Mouse (Mus musculus) testis, adult 2 months (tissue): ENCODE data around the gene Ccm2l.

Experiments used
- CTCF ChIP-seq: fragments of 200-500 bp; IDR thresholded peaks from 2 replicates; pipeline ENCODE4 v1.5.1; 2012; ENCODE audit warnings: low read depth, mild to moderate bottlenecking, inconsistent platforms, low read length, moderate library complexity; ENCODE audit not compliant: control insufficient read depth, insufficient read depth, insufficient replicate concordance
- POLR2A ChIP-seq: fragments of 200-500 bp; IDR thresholded peaks from 2 replicates; pipeline ENCODE4 v1.6.1; 2012; ENCODE audit warnings: low read depth, mild to moderate bottlenecking, inconsistent platforms, low read length, moderate library complexity; ENCODE audit not compliant: control insufficient read depth

DNA sequence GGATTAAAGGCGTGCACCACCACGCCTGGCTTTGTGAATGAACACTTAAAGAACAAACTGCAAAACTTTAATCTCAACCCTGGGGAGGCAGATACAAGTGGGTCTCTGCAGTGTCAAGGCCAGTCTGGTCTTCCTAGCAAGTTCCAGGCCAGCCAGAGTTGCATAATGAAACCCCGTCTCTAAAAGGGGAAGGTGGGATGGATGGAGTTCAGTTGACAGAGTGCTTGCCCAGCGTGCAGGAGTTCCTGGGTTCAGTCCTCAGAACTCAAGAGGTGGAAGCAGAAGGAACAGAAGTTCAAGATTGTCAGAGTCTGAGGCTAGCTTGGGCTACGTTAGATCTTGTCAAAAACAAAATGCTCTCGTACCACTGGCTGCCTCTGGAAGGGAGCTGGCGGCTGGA is 39.7 kb upstream of the Ccm2l start:
- TF ChIP-seq CTCF (no peak), POLR2A (no peak)
